Mouse (Mus musculus) ES-E14 (cell line): ENCODE data around the gene Slf2.

Experiments used
- CHD2 ChIP-seq: IDR thresholded peaks from 2 replicates; pipeline ENCODE4 v1.6.1; 2014; ENCODE audit warnings: mild to moderate bottlenecking, low read depth, low read length, inconsistent platforms
- HCFC1 ChIP-seq: IDR thresholded peaks from 2 replicates; pipeline ENCODE4 v1.6.1; 2012; ENCODE audit warnings: low read length, inconsistent platforms, borderline replicate concordance; ENCODE audit not compliant: insufficient read depth
- MAFK ChIP-seq: IDR thresholded peaks from 2 replicates; pipeline ENCODE4 v1.6.1; 2014; ENCODE audit warnings: mild to moderate bottlenecking, low read depth, low read length, inconsistent platforms; ENCODE audit not compliant: insufficient read depth
- ZC3H11A ChIP-seq: IDR thresholded peaks from 2 replicates; pipeline ENCODE4 v1.6.1; 2012; ENCODE audit warnings: low read depth, mild to moderate bottlenecking, inconsistent platforms, low read length, borderline replicate concordance
- ZNF384 ChIP-seq: IDR thresholded peaks from 2 replicates; pipeline ENCODE4 v1.6.1; 2012; ENCODE audit warnings: low read depth, low read length, inconsistent platforms

GRCm38 (mm10) chr19:44988831-44989566 is 58.0 kb downstream of the Slf2 start, which contains the start of gene Sema4g:
- TF ChIP-seq ZNF384 = no peak
- TF ChIP-seq HCFC1 = no peak
- TF ChIP-seq ZC3H11A = no peak
- no peak for TF ChIP-seq MAFK
- no peak for TF ChIP-seq CHD2
